Mouse (Mus musculus): ENCODE results near the gene Ccdc182. TPM values are rescaled to one million over a fixed set of nuclear protein-coding genes. Genes with fewer than 3 reads are reported as not detected.

Ccdc182 gene
- polyA plus RNA-seq, 1 experiment from 2014 or later, result not detected

- no peaks in the 10 kb centered on the region for H3K36me3 ChIP-seq (ENCODE audit: control insufficient read depth, insufficient read depth, low read length)
- H3K4me2 ChIP-seq (replicated peaks; ENCODE audit: low read depth), result no peak overlapping the region
- TF ChIP-seq EP300 (optimal IDR thresholded peaks at IDR 0.05) (no peak), CTCF (IDR thresholded peaks at IDR 0.05; ENCODE audit: low read depth) (no peak)
- H3K4me3 ChIP-seq (ENCODE audit: low read depth, low read length), result no peak overlapping the region
- no peak overlapping the region for H3K27ac ChIP-seq (replicated peaks)
- H3K27me3 ChIP-seq (ENCODE audit: control insufficient read depth, insufficient read depth, low read length), result no peaks in the 10 kb centered on the region
- no peak for DNase-seq (ENCODE audit: low spot score)
- no peak overlapping the region for H3K9ac ChIP-seq (ENCODE audit: low read length)
- H3K9me3 ChIP-seq (ENCODE audit: control insufficient read depth, low read length), result no peaks in the 10 kb centered on the region
- ATAC-seq (ENCODE audit: low FRiP score, low TSS enrichment), result no peak
- 73% methylated on average over 5 of the region's 5 CpGs for WGBS
- H3K4me1 ChIP-seq (replicated peaks; ENCODE audit: control insufficient read depth, insufficient read depth), result no peaks in the 10 kb centered on the region
These were observed 25.0 kb downstream of the Ccdc182 start for GRCm38 (mm10) chr11:88318850-88319249.

- 0 out of 2 replicates have a peak, but pooled peaks have one; percentile 14 for TF ChIP-seq CTCF (IDR thresholded peaks at IDR 0.05; ENCODE audit: low read depth)
- no peak for TF ChIP-seq EP300 (optimal IDR thresholded peaks at IDR 0.05)
- no peak for DNase-seq (ENCODE audit: low spot score)
- Histone ChIP-seq H3K9ac (ENCODE audit: low read length) (no peak overlapping the region), H3K9me3 (ENCODE audit: control insufficient read depth, low read length) (no peaks in the 10 kb centered on the region), H3K4me1 (replicated peaks; ENCODE audit: control insufficient read depth, insufficient read depth) (0 out of 2 replicates have a peak, but pooled peaks cover 6% of the 10 kb centered on the region), H3K27me3 (ENCODE audit: control insufficient read depth, insufficient read depth, low read length) (no peaks in the 10 kb centered on the region), H3K36me3 (ENCODE audit: control insufficient read depth, insufficient read depth, low read length) (no peaks in the 10 kb centered on the region), H3K4me3 (ENCODE audit: low read depth, low read length) (no peak overlapping the region), H3K27ac (replicated peaks) (no peak overlapping the region), H3K4me2 (replicated peaks; ENCODE audit: low read depth) (no peak overlapping the region)
- 21% methylated on average over 4 of the region's 4 CpGs for WGBS
- ATAC-seq (ENCODE audit: low FRiP score, low TSS enrichment), result no peak
These were observed 33.2 kb downstream of the Ccdc182 start for GRCm38 (mm10) chr11:88327016-88327415.

- no peak overlapping the region for H3K27ac ChIP-seq (replicated peaks)
- H3K4me3 ChIP-seq (ENCODE audit: low read depth, low read length), result no peak overlapping the region
- H3K27me3 ChIP-seq (ENCODE audit: control insufficient read depth, insufficient read depth, low read length), result no peaks in the 10 kb centered on the region
- no peaks in the 10 kb centered on the region for H3K9me3 ChIP-seq (ENCODE audit: control insufficient read depth, low read length)
- 61% methylated on average over 17 of the region's 17 CpGs for WGBS
- 0 out of 2 replicates have a peak, but pooled peaks cover 6% of the 10 kb centered on the region for H3K4me1 ChIP-seq (replicated peaks; ENCODE audit: control insufficient read depth, insufficient read depth)
- ATAC-seq (ENCODE audit: low FRiP score, low TSS enrichment) (no peak), DNase-seq (ENCODE audit: low spot score) (peak; percentile 33)
- no peak for TF ChIP-seq EP300 (optimal IDR thresholded peaks at IDR 0.05)
- TF ChIP-seq CTCF (IDR thresholded peaks at IDR 0.05; ENCODE audit: low read depth), result no peak
- H3K4me2 ChIP-seq (replicated peaks; ENCODE audit: low read depth), result no peak overlapping the region
- H3K9ac ChIP-seq (ENCODE audit: low read length), result no peak overlapping the region
- no peaks in the 10 kb centered on the region for H3K36me3 ChIP-seq (ENCODE audit: control insufficient read depth, insufficient read depth, low read length)
These were observed 35.1 kb downstream of the Ccdc182 start for GRCm38 (mm10) chr11:88328813-88329595.

GRCm38 (mm10) chr11:88330799-88331198, 36.9 kb downstream of the Ccdc182 start:
- DNase-seq (ENCODE audit: low spot score) (peak; percentile 87), ATAC-seq (ENCODE audit: low FRiP score, low TSS enrichment) (peak; percentile 77)
- H3K27ac ChIP-seq (replicated peaks), result no peak overlapping the region

GRCm38 (mm10) chr11:88331722-88332121, 37.9 kb downstream of the Ccdc182 start:
- H3K4me1 ChIP-seq (replicated peaks; ENCODE audit: control insufficient read depth, insufficient read depth), result 0 out of 2 replicates have a peak, but pooled peaks cover 6% of the 10 kb centered on the region
- no peak overlapping the region for H3K4me3 ChIP-seq (ENCODE audit: low read depth, low read length)
- no peak overlapping the region for H3K27ac ChIP-seq (replicated peaks)
- H3K36me3 ChIP-seq (ENCODE audit: control insufficient read depth, insufficient read depth, low read length), result no peaks in the 10 kb centered on the region
- H3K9ac ChIP-seq (ENCODE audit: low read length), result no peak overlapping the region
- 87% methylated on average over 8 of the region's 8 CpGs for WGBS
- no peaks in the 10 kb centered on the region for H3K9me3 ChIP-seq (ENCODE audit: control insufficient read depth, low read length)
- H3K27me3 ChIP-seq (ENCODE audit: control insufficient read depth, insufficient read depth, low read length), result no peaks in the 10 kb centered on the region
- H3K4me2 ChIP-seq (replicated peaks; ENCODE audit: low read depth), result no peak overlapping the region
- DNase-seq (ENCODE audit: low spot score) (no peak), ATAC-seq (ENCODE audit: low FRiP score, low TSS enrichment) (no peak)
- TF ChIP-seq CTCF (IDR thresholded peaks at IDR 0.05; ENCODE audit: low read depth) (no peak), EP300 (optimal IDR thresholded peaks at IDR 0.05) (no peak)

More at GRCm38 (mm10) chr11:88330799-88331198, 36.9 kb downstream of the Ccdc182 start:
- 14% methylated on average over 11 of the region's 11 CpGs for WGBS
- Histone ChIP-seq H3K9me3 (ENCODE audit: control insufficient read depth, low read length) (no peaks in the 10 kb centered on the region), H3K4me2 (replicated peaks; ENCODE audit: low read depth) (no peak overlapping the region), H3K4me1 (replicated peaks; ENCODE audit: control insufficient read depth, insufficient read depth) (0 out of 2 replicates have a peak, but pooled peaks cover 6% of the 10 kb centered on the region), H3K4me3 (ENCODE audit: low read depth, low read length) (no peak overlapping the region), H3K9ac (ENCODE audit: low read length) (no peak overlapping the region), H3K36me3 (ENCODE audit: control insufficient read depth, insufficient read depth, low read length) (no peaks in the 10 kb centered on the region), H3K27me3 (ENCODE audit: control insufficient read depth, insufficient read depth, low read length) (no peaks in the 10 kb centered on the region)
- TF ChIP-seq EP300 (optimal IDR thresholded peaks at IDR 0.05), result no peak
- TF ChIP-seq CTCF (IDR thresholded peaks at IDR 0.05; ENCODE audit: low read depth), result no peak

- WGBS, result 79% methylated on average over 8 of the region's 8 CpGs
- H3K36me3 ChIP-seq (ENCODE audit: control insufficient read depth, insufficient read depth, low read length), result no peaks in the 10 kb centered on the region
- H3K4me1 ChIP-seq (replicated peaks; ENCODE audit: control insufficient read depth, insufficient read depth), result 0 out of 2 replicates have a peak, but pooled peaks cover 6% of the 10 kb centered on the region
- H3K4me2 ChIP-seq (replicated peaks; ENCODE audit: low read depth), result no peak overlapping the region
- H3K27me3 ChIP-seq (ENCODE audit: control insufficient read depth, insufficient read depth, low read length), result no peaks in the 10 kb centered on the region
- H3K27ac ChIP-seq (replicated peaks), result no peak overlapping the region
- DNase-seq (ENCODE audit: low spot score) (no peak), ATAC-seq (ENCODE audit: low FRiP score, low TSS enrichment) (no peak)
- no peak overlapping the region for H3K4me3 ChIP-seq (ENCODE audit: low read depth, low read length)
- no peak overlapping the region for H3K9ac ChIP-seq (ENCODE audit: low read length)
- H3K9me3 ChIP-seq (ENCODE audit: control insufficient read depth, low read length), result no peaks in the 10 kb centered on the region
- TF ChIP-seq CTCF (IDR thresholded peaks at IDR 0.05; ENCODE audit: low read depth), result no peak
- no peak for TF ChIP-seq EP300 (optimal IDR thresholded peaks at IDR 0.05)
These were observed 38.6 kb downstream of the Ccdc182 start for GRCm38 (mm10) chr11:88332309-88332934.

Data from stomach, postnatal 0 days (tissue).